Mouse (Mus musculus): ENCODE measurements around the gene Stam2. TPM values are rescaled to one million over a fixed set of nuclear protein-coding genes. Genes with fewer than 3 reads are reported as not detected.

Gene Stam2
- total and polyA plus RNA-seq, 3 experiments, result 9.3 to 20.5 (median 16.5) TPM

GRCm38 (mm10) chr2:52668480-52668879 is 73.6 kb downstream of the Stam2 start:
- DNase-seq (ENCODE audit: extremely low read depth), result no peak
- Histone ChIP-seq H3K36me3 (replicated peaks in 1 of 2; ENCODE audit: control insufficient read depth in 1 of 2, insufficient read depth in 1 of 2, low read length in 1 of 2) (peaks cover 0 to 2% of the 10 kb centered on the region in 2 experiments), H3K27me3 (replicated peaks) (no peaks in the 10 kb centered on the region), H3K4me2 (ENCODE audit: insufficient read depth, low read depth, poor library complexity, severe bottlenecking) (no peak overlapping the region), H3K4me1 (ENCODE audit: control insufficient read depth in 1 of 2, insufficient read depth in 2 of 2) (peaks cover 0 to 19% of the 10 kb centered on the region in 2 experiments; a peak in 2 of 4 replicates), H3K27ac (ENCODE audit: insufficient read depth, low read depth) (no peak overlapping the region), H3K9me3 (replicated peaks; ENCODE audit: low read length) (peaks cover 4% of the 10 kb centered on the region), H3K79me2 (replicated peaks; ENCODE audit: control insufficient read depth, extremely low read depth, insufficient read depth, poor library complexity, severe bottlenecking) (no peaks in the 10 kb centered on the region; the same call in 1 of the 2 replicates), H3K4me3 (replicated peaks in 1 of 3; ENCODE audit: low read depth in 2 of 3, low read length in 2 of 3, poor library complexity in 1 of 3) (no peak overlapping the region), H3K9ac (ENCODE audit: insufficient read depth, low read depth) (no peak overlapping the region)
- dilution Hi-C loops (cut with MboI; ENCODE audit: extremely low pct_ligation_motif_present, extremely low pct_unique_long_range_greater_than_20kb, low sequenced_read_pairs) (no loop called here), in situ Hi-C loops (cut with MboI; ENCODE audit: low pct_ligation_motif_present, low pct_unique_long_range_greater_than_20kb, low sequenced_read_pairs) (no loop called here)
- TF ChIP-seq NRF1 (IDR thresholded peaks at IDR 0.05; ENCODE audit: low read depth, low read length) (no peak), MEF2A (IDR thresholded peaks at IDR 0.05; ENCODE audit: borderline replicate concordance, low read depth, low read length) (no peak), MAX (IDR thresholded peaks at IDR 0.05; ENCODE audit: low read length) (no peak), POLR2AphosphoS2 (IDR thresholded peaks at IDR 0.05; ENCODE audit: low read depth, low read length) (no peak), MAFK (IDR thresholded peaks at IDR 0.05; ENCODE audit: insufficient replicate concordance, low read length) (no peak), ZKSCAN1 (IDR thresholded peaks at IDR 0.05; ENCODE audit: borderline replicate concordance, low read depth, low read length) (no peak), JUN (IDR thresholded peaks at IDR 0.05; ENCODE audit: insufficient read depth, low read depth, low read length) (no peak)

- no peak overlapping the region for H3K4me3 ChIP-seq (replicated peaks in 1 of 3; ENCODE audit: low read depth in 2 of 3, low read length in 2 of 3, poor library complexity in 1 of 3)
- H3K36me3 ChIP-seq (replicated peaks in 1 of 2; ENCODE audit: control insufficient read depth in 1 of 2, insufficient read depth in 1 of 2, low read length in 1 of 2), result peaks cover 0 to 6% of the 10 kb centered on the region in 2 experiments
- dilution Hi-C loops (cut with MboI; ENCODE audit: extremely low pct_ligation_motif_present, extremely low pct_unique_long_range_greater_than_20kb, low sequenced_read_pairs), result no loop called here
- peak overlapping the region; percentile 51 for H3K4me2 ChIP-seq (ENCODE audit: insufficient read depth, low read depth, poor library complexity, severe bottlenecking)
- peaks cover 2% of the 10 kb centered on the region for H3K27me3 ChIP-seq (replicated peaks)
- in situ Hi-C loops (cut with MboI; ENCODE audit: low pct_ligation_motif_present, low pct_unique_long_range_greater_than_20kb, low sequenced_read_pairs), result no loop called here
- no peak for DNase-seq (ENCODE audit: extremely low read depth)
- H3K9ac ChIP-seq (ENCODE audit: insufficient read depth, low read depth), result no peak overlapping the region
- H3K9me3 ChIP-seq (replicated peaks; ENCODE audit: low read length), result no peaks in the 10 kb centered on the region
- H3K79me2 ChIP-seq (replicated peaks; ENCODE audit: control insufficient read depth, extremely low read depth, insufficient read depth, poor library complexity, severe bottlenecking), result no peaks in the 10 kb centered on the region
- TF ChIP-seq JUND (conservative IDR thresholded peaks at IDR 0.05; ENCODE audit: low read depth, low read length) (no peak), UBTF (IDR thresholded peaks at IDR 0.05; ENCODE audit: low read depth, low read length) (no peak), KAT2A (IDR thresholded peaks at IDR 0.05; ENCODE audit: insufficient replicate concordance, low read length) (no peak), MXI1 (IDR thresholded peaks at IDR 0.05; ENCODE audit: low read depth, low read length) (no peak), MAZ (IDR thresholded peaks at IDR 0.05; ENCODE audit: low read depth, low read length) (no peak), POLR2AphosphoS2 (IDR thresholded peaks at IDR 0.05; ENCODE audit: low read depth, low read length) (no peak), GABPA (IDR thresholded peaks at IDR 0.05; ENCODE audit: insufficient replicate concordance, low read depth, low read length) (no peak), HCFC1 (IDR thresholded peaks at IDR 0.05; ENCODE audit: low read depth, low read length) (no peak), CHD2 (IDR thresholded peaks at IDR 0.05; ENCODE audit: low read length) (no peak), RAD21 (IDR thresholded peaks at IDR 0.05; ENCODE audit: low read depth, low read length) (no peak), NELFE (IDR thresholded peaks at IDR 0.05; ENCODE audit: low read depth, low read length) (no peak), ZMIZ1 (IDR thresholded peaks at IDR 0.05; ENCODE audit: low read depth, low read length) (no peak), SIN3A (IDR thresholded peaks at IDR 0.05; ENCODE audit: low read length) (no peak), BHLHE40 (IDR thresholded peaks at IDR 0.05; ENCODE audit: low read depth, low read length) (no peak), EP300 (IDR thresholded peaks at IDR 0.05; ENCODE audit: low read length) (no peak), POLR2A (IDR thresholded peaks at IDR 0.05; ENCODE audit: low read depth, low read length) (no peak)
- H3K27ac ChIP-seq (ENCODE audit: insufficient read depth, low read depth), result no peak overlapping the region
- peaks cover 0 to 25% of the 10 kb centered on the region in 2 experiments; a peak in 2 of 4 replicates for H3K4me1 ChIP-seq (ENCODE audit: control insufficient read depth in 1 of 2, insufficient read depth in 2 of 2)
Measured at GRCm38 (mm10) chr2:52656722-52657121, 85.4 kb downstream of the Stam2 start.
